Mouse (Mus musculus): ENCODE data around the gene Il6st.

DNA sequence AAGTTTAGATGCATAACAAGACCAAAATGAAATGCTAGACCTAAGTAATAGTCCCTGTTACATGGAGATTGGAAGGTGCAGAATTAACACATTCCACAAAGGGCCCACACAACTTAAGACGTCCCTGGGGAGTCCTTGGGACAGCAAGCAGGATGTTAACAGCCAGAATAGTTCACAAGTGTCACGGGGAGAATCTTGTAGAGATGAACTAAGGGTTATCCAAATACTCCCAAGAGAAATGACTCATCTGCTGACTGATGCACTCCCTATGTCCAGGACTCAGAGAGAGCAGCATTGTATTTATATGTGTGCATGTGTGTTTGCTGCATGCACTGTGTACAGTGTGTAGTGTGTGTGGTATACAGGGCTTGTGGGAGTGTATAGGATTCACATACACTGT is 92.6 kb downstream of the Il6st start:
- TF ChIP-seq CTCF (IDR thresholded peaks at IDR 0.05) (no peak), EP300 (IDR thresholded peaks at IDR 0.05; ENCODE audit: insufficient read depth, low read depth, low read length) (no peak)

Measured in heart, adult 2 months (tissue).